Mouse (Mus musculus): ENCODE results near the gene Dhrs3.

Dhrs3 gene

DNA sequence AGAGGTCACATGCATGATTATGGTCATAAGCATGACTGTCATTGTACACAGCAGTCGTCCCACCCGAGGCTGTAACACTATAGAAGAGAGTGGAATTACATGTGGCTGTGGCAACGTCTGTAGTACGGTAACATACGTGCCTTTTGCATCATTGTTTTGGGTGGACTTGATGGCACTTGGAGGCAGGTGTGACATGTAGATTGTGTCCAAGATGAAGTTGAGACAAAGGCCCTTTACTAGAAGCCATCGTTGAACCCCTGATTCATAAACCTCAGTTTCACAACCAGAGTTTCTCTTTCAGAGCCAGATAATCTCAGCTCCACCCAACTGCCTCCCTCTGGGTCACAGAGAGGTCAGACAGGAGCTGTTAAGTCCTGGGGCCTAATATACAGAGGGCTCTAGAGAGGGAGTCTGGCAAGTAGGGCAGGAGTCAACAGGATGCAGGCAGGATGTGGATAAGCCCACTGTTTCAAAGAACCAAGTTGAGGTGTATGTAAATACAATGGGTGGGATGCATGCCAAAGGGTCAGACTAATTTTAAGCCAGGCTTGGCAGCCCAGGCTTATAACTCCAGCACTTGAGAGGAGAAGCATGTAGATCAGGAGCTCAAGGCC lies 5.5 kb downstream of the Dhrs3 start:
- no peak for DNase-seq (ENCODE audit: low spot score in 2 of 2)

DNA sequence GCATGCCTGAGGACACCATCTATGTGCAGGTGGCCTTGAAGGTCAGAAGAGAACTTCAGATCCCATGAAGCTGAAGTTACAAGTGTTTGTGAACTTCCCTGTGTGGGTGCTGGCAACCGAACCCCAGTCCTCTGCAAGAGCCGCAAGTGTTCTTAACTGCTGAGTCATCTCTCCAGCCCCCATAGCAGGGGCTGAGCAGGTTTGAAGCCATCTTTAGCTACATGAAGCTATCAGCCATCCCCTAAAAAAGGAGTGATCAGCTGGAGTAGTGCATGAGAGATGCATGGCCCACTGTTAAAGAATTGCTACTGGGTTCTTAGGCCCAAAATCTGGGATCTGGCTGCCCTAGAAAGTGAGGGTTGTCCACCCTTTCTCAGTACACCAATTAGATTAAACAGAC lies 6.1 kb downstream of the Dhrs3 start:
- DNase-seq (ENCODE audit: low spot score in 2 of 2) = no peak

DNA sequence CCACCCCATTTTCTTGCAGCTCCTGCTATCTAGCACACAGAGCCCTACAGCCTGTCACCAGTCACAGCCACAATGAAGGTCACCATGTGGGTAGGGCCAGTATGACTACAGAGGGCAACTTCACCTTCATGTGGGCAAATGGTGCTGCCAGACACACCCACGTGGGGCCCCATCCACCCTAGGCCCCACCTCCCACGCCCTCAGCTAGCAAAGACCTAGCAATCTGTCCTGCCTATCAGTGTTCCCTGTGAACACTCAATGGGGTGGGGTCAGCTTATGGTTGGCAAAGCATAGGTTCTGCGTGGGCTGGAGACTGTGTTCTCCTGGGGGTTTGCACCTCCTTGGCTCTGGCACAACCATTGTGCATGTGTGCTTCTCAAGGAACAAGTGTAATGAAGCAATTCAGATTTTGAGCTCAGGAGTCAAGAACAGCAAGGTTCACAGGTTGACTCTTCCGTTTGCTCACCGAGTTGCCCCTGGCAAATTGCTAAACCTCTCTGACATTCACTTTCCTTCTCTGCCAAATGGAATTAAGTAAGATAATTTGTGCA lies 9.0 kb downstream of the Dhrs3 start:
- DNase-seq (ENCODE audit: low spot score in 2 of 2) = no peak

DNA sequence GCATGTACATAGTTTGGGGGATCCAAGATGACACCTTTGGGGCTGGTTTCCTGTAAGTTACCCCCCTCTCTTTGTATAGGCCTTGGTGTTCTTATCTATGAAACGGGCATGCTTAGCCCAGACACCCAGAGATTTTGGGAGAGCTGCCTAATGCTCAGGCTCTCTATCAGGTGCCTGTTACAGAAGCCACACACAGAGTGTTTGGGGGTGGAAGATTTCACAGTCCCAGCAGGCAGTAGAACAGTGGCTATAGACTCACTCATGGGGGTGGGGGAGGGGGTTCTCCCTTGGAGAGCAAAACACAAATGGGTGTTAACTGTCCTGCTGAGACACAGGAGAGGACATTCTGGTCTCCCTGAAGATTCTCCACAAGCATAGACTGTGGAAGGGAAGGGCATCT lies 10.5 kb downstream of the Dhrs3 start:
- DNase-seq (ENCODE audit: low spot score in 2 of 2) = no peak

DNA sequence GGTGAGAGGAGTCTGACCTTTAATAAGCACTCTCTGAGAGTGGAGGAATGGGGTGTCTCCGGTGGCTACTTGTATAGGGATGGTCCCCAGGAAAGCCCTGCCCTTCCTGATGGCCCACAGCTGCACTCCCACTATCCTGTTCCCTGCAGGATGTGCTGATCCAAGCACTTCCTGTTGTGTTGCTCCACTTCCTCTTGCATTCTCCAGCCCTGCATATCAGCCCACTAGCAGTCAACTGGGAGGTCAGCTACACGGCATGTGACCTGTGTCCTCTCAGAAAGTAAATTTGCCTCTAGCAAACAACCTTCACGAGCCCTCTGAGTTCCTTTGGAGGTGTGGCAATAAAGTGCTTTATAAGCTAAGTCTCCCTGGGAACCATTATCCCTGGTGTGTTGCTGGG lies 11.3 kb downstream of the Dhrs3 start:
- DNase-seq (ENCODE audit: low spot score in 2 of 2) = no peak

DNA sequence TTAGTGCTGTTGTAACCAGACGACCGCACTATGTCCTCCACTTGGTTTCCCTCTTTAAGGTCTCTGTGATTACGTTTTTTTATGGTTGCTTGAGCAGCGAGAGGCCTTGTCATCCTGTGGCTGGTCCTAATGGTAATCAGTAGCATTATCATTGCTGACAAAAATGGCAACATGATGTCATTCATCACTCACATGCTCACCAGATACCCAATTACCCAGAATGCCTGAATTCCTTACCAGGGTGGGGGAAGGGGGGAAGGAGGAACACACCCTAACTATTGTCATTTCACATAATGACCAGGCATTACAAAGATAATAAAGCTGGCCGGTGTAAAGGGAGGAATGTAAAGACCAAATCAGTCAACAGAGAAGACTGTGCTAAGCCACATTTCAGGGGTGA lies 12.5 kb downstream of the Dhrs3 start:
- no peak for DNase-seq (ENCODE audit: low spot score in 2 of 2)

DNA sequence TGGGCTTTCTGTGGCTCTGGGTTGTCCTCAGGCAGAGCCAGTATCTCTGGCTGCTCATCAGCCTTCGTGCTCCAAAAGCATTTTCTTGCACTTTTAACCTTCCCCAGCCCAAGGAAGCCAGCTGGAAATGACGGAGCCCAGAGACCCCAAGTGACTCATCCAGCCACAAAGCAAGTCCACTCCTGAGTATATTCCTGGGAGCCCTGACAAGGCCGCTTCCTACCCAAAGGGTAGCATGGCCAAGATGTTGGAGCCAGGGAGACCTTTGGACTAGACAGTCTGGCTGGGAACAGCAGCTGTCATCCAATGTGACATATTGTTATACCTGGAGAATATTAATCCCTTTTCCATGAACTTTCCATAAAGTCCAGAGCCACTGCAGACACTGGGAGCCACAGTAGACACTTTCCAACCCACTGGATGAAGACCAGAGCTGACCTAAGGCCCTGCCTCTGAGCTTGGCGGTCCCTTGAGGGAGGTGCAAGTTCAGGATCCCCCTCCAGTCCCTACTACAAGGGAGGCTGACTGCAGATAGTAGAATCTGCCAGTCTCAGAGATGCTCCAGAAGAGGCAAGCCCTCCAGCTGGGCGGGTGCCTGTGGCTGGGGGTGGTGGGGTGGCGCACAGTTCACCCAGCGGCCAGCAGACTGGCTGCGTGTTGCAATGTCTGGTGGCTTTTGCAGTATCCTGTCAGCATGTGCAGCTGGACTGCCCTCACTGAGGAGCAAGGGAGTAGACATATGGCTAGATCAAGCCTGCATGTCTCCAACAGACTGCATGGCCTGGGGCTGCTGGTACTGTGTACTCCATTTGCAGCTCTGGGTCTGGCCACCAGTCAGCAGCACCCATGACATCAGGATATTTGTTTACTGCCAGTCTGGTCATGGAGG lies 13.6 kb downstream of the Dhrs3 start:
- DNase-seq (ENCODE audit: low spot score in 2 of 2) = peak in 1 of 2 experiments; percentile 46

DNA sequence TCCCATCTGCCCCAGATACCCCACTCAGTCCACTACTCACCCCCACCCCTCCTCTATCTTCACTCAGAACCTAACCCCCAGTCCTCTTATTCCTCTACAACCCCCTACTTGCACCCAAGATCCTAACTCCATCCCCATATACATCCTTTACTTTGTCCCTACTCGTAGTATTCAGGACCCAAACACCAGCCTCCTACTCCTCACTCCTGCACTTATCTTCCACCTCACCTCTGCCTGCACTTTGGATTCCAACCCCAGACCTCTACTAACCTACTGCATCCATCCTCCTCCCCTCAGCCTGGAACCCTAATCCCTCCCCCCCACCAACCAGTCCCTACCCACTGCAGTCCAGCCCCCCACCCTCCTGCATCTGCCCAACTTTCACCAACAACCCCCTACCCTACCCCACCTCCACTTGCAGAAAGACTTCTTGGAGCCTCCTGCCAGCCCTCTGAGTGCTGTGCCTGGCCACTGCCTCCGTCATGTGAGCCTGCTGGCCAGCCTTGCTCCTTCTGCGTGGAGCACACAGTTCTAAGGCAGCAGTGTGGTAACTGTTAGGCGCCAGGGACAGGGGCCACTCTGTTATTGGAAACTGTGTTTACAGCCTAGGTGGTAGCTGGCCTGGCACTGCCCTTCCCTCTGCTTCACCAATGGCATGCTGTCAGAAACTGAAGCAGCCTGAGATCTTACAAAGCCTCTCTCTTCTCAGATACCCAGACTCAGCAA lies 14.5 kb downstream of the Dhrs3 start:
- peak in 1 of 2 experiments; percentile 31 for DNase-seq (ENCODE audit: low spot score in 2 of 2)

DNA sequence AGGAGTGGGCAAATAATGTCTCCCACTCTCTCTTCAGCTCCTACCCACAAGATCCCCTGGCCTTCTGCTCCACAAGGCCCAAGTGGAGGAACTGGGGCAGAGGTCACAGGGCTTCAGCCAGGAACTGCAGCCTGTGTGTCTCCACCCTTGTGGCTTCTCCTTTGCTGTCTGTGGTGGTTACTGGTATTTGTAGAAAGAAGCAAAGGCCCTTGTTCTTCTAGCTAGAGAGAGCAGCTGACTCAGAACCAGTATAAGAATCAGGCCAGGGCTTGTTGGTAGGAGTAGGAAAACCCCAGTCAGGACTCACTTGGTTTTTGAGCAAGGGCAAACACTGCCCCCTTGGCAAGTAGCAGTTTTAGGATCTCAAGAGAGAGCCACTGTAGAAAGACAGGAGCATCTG lies 16.2 kb downstream of the Dhrs3 start:
- DNase-seq (ENCODE audit: low spot score in 2 of 2) = peak in 1 of 2 experiments; percentile 35

DNA sequence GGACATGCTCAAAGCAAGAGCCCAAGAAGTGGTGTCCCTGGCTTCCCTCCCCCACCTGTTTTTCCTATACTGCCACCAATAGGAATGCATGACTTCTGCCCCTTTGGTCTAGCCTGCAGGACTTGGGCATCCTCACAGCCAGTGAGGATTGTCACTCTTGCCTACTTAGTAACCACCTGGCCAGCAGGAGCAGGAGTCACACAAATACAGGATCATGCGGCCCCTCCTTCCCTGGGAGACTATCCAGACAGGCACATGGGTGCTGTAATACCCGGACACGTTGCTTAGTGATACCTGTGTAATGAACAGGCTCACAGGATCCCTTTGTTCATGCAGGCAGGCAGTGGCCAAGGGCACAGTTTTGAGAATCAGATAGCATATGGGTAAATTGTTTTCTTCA lies 17.7 kb downstream of the Dhrs3 start:
- no peak for DNase-seq (ENCODE audit: low spot score in 2 of 2)

DNA sequence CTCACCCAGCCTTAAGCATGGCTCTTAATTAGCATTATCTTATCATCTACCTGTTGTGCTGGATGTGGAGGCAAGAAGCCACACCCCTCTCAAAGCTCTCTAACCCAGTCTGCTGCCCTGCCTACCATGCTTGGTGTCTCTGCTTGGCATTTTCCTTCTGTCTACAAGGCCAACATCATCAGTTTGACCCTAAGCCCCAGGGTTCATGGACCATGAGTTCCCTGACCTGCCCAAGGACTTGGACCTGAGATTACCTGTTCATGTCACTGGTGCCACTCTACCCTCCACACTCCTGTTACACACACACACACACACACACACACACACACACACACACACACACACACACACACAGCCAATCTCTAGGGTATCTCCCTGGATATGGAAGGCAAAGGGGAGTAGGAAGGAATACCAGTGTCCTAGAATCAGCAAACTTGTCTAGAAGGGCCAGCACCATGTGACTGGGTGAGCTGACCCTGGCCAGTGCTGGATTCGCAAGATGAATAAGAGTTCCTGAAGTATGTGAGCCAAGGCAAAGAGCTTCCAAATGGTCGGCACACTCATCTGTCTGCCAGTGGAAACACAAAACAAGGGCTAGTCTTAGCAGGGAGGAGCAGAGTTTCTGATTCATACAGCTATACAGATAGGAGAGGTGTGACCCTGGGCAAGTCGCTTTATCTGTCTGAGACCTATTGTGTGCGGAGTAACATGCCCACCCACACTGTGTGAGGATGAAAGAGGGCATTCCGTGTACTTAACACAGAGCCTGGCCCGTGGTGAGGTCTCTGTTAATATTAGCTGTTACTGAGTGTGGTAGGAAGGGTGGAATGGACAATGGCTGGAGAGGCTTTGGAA lies 20.9 kb downstream of the Dhrs3 start:
- no peak for DNase-seq (ENCODE audit: low spot score in 2 of 2)

DNA sequence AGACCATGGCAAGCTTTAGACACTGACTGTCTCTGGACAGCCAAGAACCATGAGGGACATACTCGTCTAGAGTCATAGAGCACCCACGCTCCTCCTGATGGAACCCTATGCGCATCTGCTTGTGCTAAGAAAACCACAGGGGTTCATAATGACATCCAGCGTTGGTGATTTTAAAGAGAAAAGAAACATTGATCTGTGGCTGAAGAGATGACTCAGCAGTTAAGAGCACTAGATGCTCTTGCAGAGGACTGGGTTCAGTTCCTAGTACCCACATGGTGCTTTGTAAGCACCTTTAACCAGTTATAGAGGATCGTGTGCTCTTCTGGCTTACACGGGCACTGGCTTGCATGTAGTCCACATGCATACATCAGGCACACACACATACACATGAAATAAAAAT lies 23.9 kb downstream of the Dhrs3 start:
- no peak for DNase-seq (ENCODE audit: low spot score in 2 of 2)

DNA sequence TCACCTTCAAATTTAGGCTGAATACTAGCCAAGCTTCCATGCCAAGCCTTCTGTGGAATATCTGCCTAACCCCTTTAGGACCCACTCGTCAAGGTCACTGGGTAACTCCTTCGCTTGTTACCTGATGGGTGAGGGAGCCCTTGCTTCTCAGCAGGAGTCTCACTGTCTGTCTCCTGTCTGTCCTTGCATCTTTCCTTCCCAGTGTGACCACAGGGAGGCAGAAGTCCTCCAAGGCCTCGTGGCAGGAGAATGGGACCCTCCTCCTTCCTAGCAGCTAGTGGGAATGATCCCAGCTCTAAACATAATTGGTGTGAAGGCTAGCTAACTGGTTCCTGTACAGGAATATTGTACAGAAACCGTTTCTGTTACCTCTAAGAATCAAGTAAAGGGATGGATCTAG lies 24.5 kb downstream of the Dhrs3 start:
- DNase-seq (ENCODE audit: low spot score in 2 of 2) = no peak

DNA sequence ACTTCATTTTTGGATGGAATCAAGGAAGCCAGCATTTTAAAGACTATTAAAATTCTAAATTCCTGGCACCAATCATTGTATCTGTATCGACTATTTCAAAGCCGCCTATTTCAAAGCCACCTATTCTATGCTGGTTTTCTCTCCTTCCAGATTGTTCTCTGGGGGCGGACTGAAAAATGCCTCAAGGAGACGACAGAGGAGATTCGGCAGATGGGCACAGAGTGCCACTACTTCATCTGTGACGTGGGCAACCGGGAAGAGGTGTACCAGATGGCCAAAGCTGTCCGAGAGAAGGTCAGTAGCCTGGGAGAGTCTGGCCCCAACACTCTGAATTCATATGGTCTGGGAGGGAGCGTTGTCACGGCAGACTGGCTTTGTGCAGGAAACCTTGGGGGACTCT lies 25.9 kb downstream of the Dhrs3 start:
- DNase-seq (ENCODE audit: low spot score in 2 of 2) = peak in 1 of 2 experiments; percentile 35

DNA sequence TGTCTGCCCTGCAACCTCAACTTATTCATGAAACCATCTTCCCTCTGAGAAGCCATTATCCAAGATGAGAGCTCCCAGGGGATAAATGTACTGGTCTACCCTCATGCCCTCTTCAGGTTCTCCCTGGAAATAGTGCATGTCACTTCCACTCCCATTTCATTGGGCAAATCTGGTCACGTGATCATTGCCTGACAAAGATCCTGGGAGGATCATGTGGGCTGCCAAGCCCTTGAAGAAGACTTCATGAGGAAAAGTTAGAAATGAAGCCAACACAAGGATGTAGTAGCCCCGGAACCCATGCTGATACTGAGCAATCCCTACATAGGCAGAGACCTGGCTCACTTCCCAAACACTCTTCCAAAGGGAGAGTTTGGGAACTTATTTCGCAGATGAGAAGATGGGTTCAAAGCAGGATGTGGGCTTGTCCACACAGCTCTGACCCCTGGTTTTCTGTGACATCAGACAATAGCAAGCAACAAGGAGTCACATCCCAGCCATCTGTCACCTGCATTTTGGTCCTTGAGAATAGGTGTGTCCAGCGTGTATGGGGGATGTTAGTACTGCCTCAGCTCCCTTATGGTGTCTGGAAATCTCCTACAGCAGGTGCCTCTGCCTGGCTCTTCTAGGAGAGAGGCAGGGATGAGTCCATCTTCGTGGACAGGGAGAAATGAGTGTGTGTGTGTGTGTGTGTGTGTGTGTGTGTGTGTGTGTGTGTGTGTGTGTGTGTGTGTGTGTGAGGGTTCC lies 36.2 kb downstream of the Dhrs3 start:
- no peak for DNase-seq (ENCODE audit: low spot score in 2 of 2)

DNA sequence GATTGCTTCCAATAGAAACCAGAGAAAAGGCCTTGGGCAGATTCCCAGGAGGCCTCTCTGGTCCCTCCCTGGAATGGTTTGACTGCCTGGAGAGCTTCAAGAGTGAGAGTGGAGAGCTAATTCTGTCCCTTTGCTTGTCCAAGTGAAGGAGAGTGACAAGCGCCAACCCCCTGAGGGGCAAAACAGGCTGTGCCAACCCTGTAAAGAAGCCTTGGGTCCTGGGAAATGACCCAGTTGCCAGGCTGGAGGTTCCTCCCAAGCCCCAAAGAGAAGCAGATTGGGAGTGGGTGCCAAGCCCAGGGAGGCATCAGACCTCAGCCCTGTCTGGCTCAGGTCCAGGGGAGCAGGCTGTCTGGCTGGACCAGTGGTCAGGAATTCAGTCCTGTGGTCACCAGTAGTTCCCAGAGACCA lies 37.2 kb downstream of the Dhrs3 start:
- peak; percentile 86 to 87 for DNase-seq (ENCODE audit: low spot score in 2 of 2)

DNA sequence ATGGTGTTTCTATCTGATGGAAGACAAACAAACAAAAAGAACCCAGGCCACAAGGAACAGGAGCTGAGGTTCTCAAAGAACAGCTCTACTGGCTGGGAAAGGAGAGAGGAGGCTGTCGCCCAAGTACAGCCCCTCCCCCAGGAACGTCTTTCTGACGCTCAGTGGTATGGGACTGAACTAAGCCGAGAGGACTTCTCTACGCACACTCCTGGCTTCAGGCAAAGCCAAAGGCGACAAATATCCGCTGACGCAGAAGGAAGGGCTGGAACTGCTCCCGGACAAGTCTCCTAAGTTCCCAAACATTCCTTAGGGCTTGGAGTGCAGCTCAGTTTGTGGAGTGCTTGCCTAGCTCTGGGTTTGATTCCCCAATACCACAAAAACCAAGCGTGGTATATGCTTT lies 37.7 kb downstream of the Dhrs3 start:
- DNase-seq (ENCODE audit: low spot score in 2 of 2) = peak; percentile 66 to 72

DNA sequence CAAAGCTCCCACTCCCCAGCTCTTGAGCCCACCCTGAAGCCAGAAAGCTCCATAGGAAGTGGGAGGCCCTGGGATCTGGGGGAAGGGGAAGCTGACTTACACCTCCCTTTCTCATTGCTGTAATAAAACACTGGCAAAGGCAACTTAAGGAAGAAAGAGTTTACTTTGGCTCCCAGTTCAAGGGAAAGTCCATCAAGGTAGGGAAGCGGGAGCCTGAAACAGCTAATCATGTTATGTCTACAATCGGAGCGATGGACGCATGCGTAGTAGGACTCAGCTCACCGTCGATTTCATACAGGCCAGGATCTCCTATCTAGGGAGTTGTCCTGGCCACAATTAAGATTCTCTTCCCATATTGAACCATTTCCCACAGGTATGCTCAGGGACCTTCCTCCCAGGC lies 38.5 kb downstream of the Dhrs3 start:
- no peak for DNase-seq (ENCODE audit: low spot score in 2 of 2)

DNA sequence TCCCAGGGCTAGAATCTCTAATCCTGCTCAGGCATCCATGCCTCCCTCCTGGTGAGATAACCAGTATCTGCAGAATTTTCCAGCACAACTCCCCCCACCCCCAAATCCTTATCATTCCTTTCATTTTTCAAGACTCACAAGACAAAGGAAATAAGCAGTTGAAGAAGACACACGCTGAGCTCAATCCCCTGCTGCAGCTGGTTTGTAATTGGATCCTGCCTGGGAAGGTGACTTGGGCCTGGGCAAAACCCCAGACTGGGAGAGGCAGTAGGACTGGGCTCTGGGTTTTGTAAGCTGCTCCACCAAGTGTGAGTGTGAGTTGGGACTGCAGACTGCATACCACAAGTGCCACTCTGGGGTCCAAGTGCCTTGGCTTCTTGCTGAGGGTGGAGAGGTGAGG lies 41.9 kb downstream of the Dhrs3 start:
- no peak for DNase-seq (ENCODE audit: low spot score in 2 of 2)

DNA sequence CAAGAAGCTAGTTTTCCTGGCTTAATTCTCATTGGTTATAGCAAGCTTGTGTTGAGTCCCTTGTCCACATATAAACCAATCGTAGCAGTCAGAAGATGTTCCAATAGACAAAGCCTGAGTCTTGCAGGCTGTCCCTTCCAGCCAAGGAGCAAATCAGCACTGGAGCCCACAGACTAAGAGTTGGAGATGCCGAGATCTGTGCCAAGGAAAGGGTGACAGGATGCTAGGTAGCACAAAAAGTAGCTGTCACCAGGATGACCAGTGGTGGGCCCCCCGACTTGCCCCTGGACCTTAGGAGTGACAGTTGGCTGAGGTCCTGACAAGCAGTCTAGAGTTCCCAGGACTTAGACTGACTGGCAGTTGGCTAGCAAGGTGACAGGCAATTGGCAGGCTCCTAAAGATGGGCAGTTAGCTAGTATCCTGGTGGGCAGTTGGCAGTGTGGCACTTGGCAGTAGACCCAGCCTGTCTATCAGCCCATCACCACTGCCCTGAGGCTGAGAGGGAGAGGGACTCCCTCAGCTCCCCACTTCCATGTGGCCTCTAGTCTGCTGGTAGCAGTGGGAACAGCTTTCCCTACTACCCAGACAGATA lies 44.0 kb downstream of the Dhrs3 start:
- no peak for DNase-seq (ENCODE audit: low spot score in 2 of 2)
